Mouse (Mus musculus): Measurements from ENCODE around the gene Numa1. TPM values are rescaled to one million over a fixed set of nuclear protein-coding genes. Genes with fewer than 3 reads are reported as not detected.
"Not testable (repeated sequence)": the region's sequence is repeated elsewhere in the genome, so short reads cannot be mapped to it uniquely, and the experiment has no call there.

Numa1 gene
- polyA plus RNA-seq, 1 experiment from 2014 or later = 30.1 TPM

DNA sequence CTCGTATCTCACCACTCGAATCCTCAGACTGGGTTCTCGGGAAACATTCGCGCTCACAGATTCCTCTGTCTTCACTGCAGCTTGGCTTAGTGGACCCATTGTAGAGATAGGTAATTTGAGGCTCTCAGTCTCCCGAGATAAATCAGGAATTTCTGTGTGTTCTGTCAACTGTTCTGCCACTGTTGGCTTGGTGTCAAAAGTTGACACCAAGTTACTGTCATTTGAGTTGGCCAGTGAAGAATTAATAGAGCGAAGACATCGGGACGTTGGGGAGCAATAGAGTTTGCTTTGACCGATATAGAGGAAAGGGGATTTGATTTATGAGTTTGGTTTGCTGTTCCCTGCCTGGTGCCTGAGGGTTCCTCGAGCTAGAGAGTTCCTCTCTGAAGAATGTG, 27.6 kb upstream of the Numa1 start, which contains the start of gene Tomt:
Gene Tomt (minus strand): TSS at position 73 of the 395 bp plus-strand sequence.
- WGBS (ENCODE audit: insufficient replicate concordance) = 5% methylated on average over 11 of the region's 11 CpGs
- ATAC-seq (ENCODE audit: insufficient read depth) = no peak
- no peaks in the 10 kb centered on the region for H3K27me3 ChIP-seq
- peaks cover 24% of the 10 kb centered on the region for H3K36me3 ChIP-seq (replicated peaks)
- H3K9me3 ChIP-seq (replicated peaks) = no peaks in the 10 kb centered on the region
- peak within 1 kb of the TSS; percentile 86 for H3K4me2 ChIP-seq
- H3K27ac ChIP-seq (replicated peaks) = peak within 1 kb of the TSS; percentile 94
- H3K4me1 ChIP-seq (replicated peaks) = peaks cover 36% of the 10 kb centered on the region
- H3K9ac ChIP-seq = peak within 1 kb of the TSS; percentile 89
- H3K4me3 ChIP-seq (replicated peaks) = peak within 1 kb of the TSS; percentile 83

DNA sequence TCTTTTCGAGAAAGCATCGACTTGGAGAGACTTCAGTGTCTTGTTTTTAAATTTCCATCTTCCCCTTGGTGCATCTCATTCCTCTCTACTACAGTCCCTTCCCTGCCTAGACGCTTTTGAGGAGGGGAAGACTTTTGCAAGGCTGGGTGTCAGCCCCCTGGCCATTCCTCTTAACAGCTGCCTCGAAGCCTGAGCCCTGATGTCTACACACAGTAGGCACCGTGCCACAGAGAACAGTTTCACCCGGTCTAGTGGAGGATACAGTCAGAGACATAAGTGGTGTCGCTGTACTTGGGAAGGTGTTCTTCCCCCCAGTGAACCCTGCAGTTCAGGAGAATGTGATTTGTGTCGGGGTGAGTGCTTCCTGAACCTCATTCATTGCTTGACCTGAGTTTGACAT, 27.2 kb upstream of the Numa1 start:
- ATAC-seq (ENCODE audit: insufficient read depth) = no peak
- peaks cover 28% of the 10 kb centered on the region for H3K36me3 ChIP-seq (replicated peaks)
- WGBS (ENCODE audit: insufficient replicate concordance) = 25% methylated on average over 8 of the region's 8 CpGs
- peaks cover 36% of the 10 kb centered on the region for H3K4me1 ChIP-seq (replicated peaks)
- H3K9ac ChIP-seq = peak overlapping the region; percentile 89
- no peaks in the 10 kb centered on the region for H3K27me3 ChIP-seq
- no peaks in the 10 kb centered on the region for H3K9me3 ChIP-seq (replicated peaks)
- H3K4me2 ChIP-seq = peak overlapping the region; percentile 86
- peak overlapping the region; percentile 83 for H3K4me3 ChIP-seq (replicated peaks)
- H3K27ac ChIP-seq (replicated peaks) = peak overlapping the region; percentile 94

- no peak for ATAC-seq (ENCODE audit: insufficient read depth)
- H3K9ac ChIP-seq = no peak overlapping the region
- H3K27me3 ChIP-seq = no peaks in the 10 kb centered on the region
- no peak overlapping the region for H3K4me3 ChIP-seq (replicated peaks)
- 34% methylated on average over 4 of the region's 4 CpGs for WGBS (ENCODE audit: insufficient replicate concordance)
- peaks cover 38% of the 10 kb centered on the region for H3K36me3 ChIP-seq (replicated peaks)
- H3K4me2 ChIP-seq = peak overlapping the region; percentile 35; the same call in 1 of the 2 replicates
- H3K27ac ChIP-seq (replicated peaks) = peak overlapping the region; percentile 42
- no peaks in the 10 kb centered on the region for H3K9me3 ChIP-seq (replicated peaks)
- peaks cover 36% of the 10 kb centered on the region for H3K4me1 ChIP-seq (replicated peaks)
These were observed 25.5 kb upstream of the Numa1 start for GRCm38 (mm10) chr7:101908367-101908766.

DNA sequence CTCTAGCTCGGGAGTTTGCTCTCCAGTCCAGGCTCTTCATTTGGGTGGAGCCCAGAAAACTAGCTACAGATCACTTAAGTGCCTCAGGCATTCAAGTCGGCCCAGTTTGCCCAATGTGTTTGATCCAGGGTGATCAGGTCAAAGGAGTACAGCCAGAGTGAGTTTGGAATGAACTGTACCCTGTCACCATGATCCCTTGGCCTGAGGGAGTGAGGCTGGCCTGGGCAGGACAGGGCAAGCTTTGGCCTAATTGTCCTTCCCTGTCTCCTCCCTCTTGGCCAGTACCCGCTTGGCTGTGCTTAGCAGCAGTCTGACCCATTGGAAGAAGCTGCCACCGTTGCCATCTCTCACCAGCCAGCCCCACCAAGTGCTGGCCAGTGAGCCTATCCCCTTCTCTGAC, 23.8 kb upstream of the Numa1 start:
- 72% methylated on average over 4 of the region's 4 CpGs for WGBS (ENCODE audit: insufficient replicate concordance)
- no peak for ATAC-seq (ENCODE audit: insufficient read depth)

DNA sequence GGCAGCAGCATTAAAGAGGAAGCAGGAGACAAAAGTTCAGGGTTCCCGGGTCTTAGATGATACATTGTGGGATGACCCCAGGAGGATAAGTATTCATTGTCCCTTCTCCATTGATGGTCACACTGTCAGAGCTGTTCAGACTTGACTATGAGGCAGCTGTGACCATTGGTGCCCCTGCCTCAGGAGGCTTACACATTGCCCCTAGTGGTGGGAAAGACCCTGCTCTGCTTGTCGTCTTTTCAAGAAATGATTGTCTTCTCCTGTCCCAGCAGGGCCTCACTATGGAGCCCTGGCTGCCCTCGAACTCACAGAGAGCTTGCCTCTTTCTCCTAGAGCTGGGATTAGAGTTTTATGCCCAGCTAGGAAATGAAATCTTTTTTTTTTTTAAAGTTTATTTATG, 21.9 kb upstream of the Numa1 start:
- Histone ChIP-seq H3K4me3 (replicated peaks) (no peak overlapping the region), H3K9me3 (replicated peaks) (no peaks in the 10 kb centered on the region), H3K27ac (replicated peaks) (no peak overlapping the region), H3K36me3 (replicated peaks) (peaks cover 51% of the 10 kb centered on the region), H3K9ac (no peak overlapping the region), H3K4me2 (no peak overlapping the region), H3K4me1 (replicated peaks) (peaks cover 21% of the 10 kb centered on the region), H3K27me3 (no peaks in the 10 kb centered on the region)
- no peak for ATAC-seq (ENCODE audit: insufficient read depth)
- 61% methylated on average over 3 of the region's 3 CpGs for WGBS (ENCODE audit: insufficient replicate concordance)

More for the DNA sequence above, 23.8 kb upstream of the Numa1 start:
- Histone ChIP-seq H3K27ac (replicated peaks) (no peak overlapping the region), H3K9ac (no peak overlapping the region), H3K36me3 (replicated peaks) (peaks cover 51% of the 10 kb centered on the region), H3K9me3 (replicated peaks) (no peaks in the 10 kb centered on the region), H3K4me2 (no peak overlapping the region), H3K4me1 (replicated peaks) (peaks cover 30% of the 10 kb centered on the region), H3K27me3 (no peaks in the 10 kb centered on the region), H3K4me3 (replicated peaks) (no peak overlapping the region)

- Histone ChIP-seq H3K27me3 (no peaks in the 10 kb centered on the region), H3K9ac (no peak overlapping the region), H3K9me3 (replicated peaks) (no peaks in the 10 kb centered on the region), H3K4me2 (no peak overlapping the region), H3K36me3 (replicated peaks) (peaks cover 16% of the 10 kb centered on the region), H3K4me3 (replicated peaks) (no peak overlapping the region), H3K4me1 (replicated peaks) (no peaks in the 10 kb centered on the region), H3K27ac (replicated peaks) (no peak overlapping the region)
- 16% methylated on average over 1 of the region's 1 CpGs for WGBS (ENCODE audit: insufficient replicate concordance)
- no peak for ATAC-seq (ENCODE audit: insufficient read depth)
These were observed 15.8 kb upstream of the Numa1 start for GRCm38 (mm10) chr7:101918071-101918470.

GRCm38 (mm10) chr7:101925892-101926291, 8.0 kb upstream of the Numa1 start:
- not testable (repeated sequence) for H3K4me2 ChIP-seq; H3K27me3 ChIP-seq; H3K4me1 ChIP-seq (replicated peaks); H3K4me3 ChIP-seq (replicated peaks); H3K9ac ChIP-seq; H3K36me3 ChIP-seq (replicated peaks); H3K27ac ChIP-seq (replicated peaks); H3K9me3 ChIP-seq (replicated peaks); ATAC-seq (ENCODE audit: insufficient read depth)

GRCm38 (mm10) chr7:101928093-101928492, 5.8 kb upstream of the Numa1 start:
- no peaks in the 10 kb centered on the region for H3K36me3 ChIP-seq (replicated peaks)
- H3K4me1 ChIP-seq (replicated peaks) = peaks cover 14% of the 10 kb centered on the region
- no peak overlapping the region for H3K9ac ChIP-seq
- 68% methylated on average over 3 of the region's 3 CpGs for WGBS (ENCODE audit: insufficient replicate concordance)
- H3K4me3 ChIP-seq (replicated peaks) = no peak overlapping the region
- H3K27me3 ChIP-seq = no peaks in the 10 kb centered on the region
- H3K27ac ChIP-seq (replicated peaks) = no peak overlapping the region
- H3K4me2 ChIP-seq = no peak overlapping the region
- no peaks in the 10 kb centered on the region for H3K9me3 ChIP-seq (replicated peaks)
- ATAC-seq (ENCODE audit: insufficient read depth) = no peak

DNA sequence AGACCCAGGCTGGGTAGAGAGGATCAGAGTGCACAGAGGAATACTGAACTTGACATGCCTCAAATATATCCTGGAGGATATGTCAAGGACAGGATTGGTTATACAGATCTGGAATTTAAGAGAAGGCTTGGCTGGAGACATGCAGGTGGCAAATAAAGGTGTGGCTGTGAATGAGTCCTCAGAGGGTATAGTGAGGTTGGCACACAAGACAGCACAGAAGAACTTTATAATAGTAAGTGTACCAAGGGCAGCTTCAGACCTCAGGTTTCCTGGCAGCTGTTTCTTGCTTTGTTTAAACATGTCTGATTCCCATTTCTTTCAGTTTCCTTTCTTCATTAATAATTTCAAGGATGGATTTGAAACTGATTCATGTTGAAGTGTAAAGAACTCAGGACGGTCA, 1.4 kb upstream of the Numa1 start:
- WGBS (ENCODE audit: insufficient replicate concordance) = 68% methylated on average over 1 of the region's 1 CpGs
- Histone ChIP-seq H3K4me2 (peak overlapping the region; percentile 84), H3K9me3 (replicated peaks) (no peaks in the 10 kb centered on the region), H3K27me3 (no peaks in the 10 kb centered on the region), H3K27ac (replicated peaks) (0 out of 2 replicates have a peak overlapping the region, but pooled peaks have one; percentile 95), H3K4me3 (replicated peaks) (peak overlapping the region; percentile 94; the same call in 1 of the 2 replicates), H3K9ac (no peak overlapping the region), H3K4me1 (replicated peaks) (peaks cover 41% of the 10 kb centered on the region), H3K36me3 (replicated peaks) (peaks cover 14% of the 10 kb centered on the region)
- no peak for ATAC-seq (ENCODE audit: insufficient read depth)

DNA sequence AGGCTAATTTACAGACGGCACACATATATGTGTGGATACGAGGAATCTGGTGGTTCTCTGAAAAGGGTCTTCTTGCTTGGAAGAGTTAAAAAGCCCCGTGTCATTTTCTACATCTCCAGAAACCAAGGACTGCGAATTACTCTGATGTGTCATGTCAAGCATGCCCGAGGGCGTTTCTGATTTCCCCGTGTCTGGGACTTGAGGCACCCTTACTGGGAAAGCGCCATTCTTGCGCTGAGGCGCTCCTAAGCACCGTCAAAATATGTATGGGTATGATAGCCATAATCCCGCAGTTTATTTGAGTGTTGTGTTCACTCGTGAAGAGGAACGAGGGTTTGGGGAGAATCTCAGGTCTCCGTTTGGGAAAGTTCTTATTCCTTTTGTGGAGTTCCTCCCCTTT, 611 bp upstream of the Numa1 start:
- peak overlapping the region; percentile 95 for H3K27ac ChIP-seq (replicated peaks)
- WGBS (ENCODE audit: insufficient replicate concordance) = 3% methylated on average over 15 of the region's 15 CpGs
- H3K9me3 ChIP-seq (replicated peaks) = no peaks in the 10 kb centered on the region
- H3K36me3 ChIP-seq (replicated peaks) = peaks cover 19% of the 10 kb centered on the region
- ATAC-seq (ENCODE audit: insufficient read depth) = peak; percentile 45
- H3K4me3 ChIP-seq (replicated peaks) = peak overlapping the region; percentile 94
- H3K9ac ChIP-seq = peak overlapping the region; percentile 91
- H3K4me2 ChIP-seq = peak overlapping the region; percentile 84
- H3K4me1 ChIP-seq (replicated peaks) = peaks cover 45% of the 10 kb centered on the region
- H3K27me3 ChIP-seq = no peaks in the 10 kb centered on the region

DNA sequence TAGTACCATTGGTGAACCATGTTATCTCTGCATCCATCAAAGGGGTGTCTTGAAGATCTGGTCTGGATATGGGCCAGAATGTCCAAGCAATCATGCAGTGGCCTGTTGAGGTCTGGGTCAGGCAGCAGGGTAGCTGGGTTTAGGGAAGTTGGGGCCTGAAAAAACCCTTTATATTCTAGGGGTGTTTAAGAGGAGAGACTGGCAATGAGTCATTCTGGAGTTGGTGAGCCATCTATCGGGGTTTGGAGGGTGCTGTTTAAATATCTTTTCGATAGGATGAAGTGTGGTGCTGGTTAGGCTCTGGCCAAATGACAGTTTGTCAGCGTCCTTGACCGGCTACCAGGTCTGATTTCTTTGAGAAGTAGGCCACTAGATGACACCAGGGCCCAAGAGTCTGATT, 2.0 kb downstream of the Numa1 start:
- Histone ChIP-seq H3K4me3 (replicated peaks) (peak overlapping the region; percentile 94), H3K27me3 (no peaks in the 10 kb centered on the region), H3K27ac (replicated peaks) (peak overlapping the region; percentile 45; the same call in 1 of the 2 replicates), H3K4me1 (replicated peaks) (peaks cover 53% of the 10 kb centered on the region), H3K4me2 (peak overlapping the region; percentile 84), H3K9ac (peak overlapping the region; percentile 91), H3K36me3 (replicated peaks) (peaks cover 38% of the 10 kb centered on the region), H3K9me3 (replicated peaks) (no peaks in the 10 kb centered on the region)
- WGBS (ENCODE audit: insufficient replicate concordance) = 81% methylated on average over 4 of the region's 4 CpGs
- no peak for ATAC-seq (ENCODE audit: insufficient read depth)

DNA sequence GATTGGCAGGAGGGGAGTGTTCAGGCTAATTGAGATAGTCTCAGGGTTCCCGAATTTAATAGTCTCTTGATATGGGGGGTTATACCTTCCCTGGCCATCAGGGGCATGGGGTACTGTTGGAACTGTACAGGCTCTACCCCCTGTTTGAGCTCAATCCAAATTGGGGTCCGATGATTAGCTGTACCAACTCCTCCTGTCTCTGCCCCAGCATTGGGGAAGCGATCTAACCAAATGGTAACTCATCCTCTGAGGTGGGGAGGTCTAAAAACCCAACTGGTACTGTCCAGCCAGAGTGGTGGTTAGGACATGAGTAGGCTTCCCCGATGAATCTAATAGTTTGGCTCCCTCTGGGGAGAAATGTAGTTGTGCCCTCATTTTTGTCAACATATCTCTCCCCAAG, 3.1 kb downstream of the Numa1 start:
- H3K4me2 ChIP-seq = no peak overlapping the region
- H3K4me3 ChIP-seq (replicated peaks) = no peak overlapping the region
- H3K36me3 ChIP-seq (replicated peaks) = peaks cover 42% of the 10 kb centered on the region
- H3K4me1 ChIP-seq (replicated peaks) = peaks cover 63% of the 10 kb centered on the region
- no peak overlapping the region for H3K9ac ChIP-seq
- H3K9me3 ChIP-seq (replicated peaks) = no peaks in the 10 kb centered on the region
- no peaks in the 10 kb centered on the region for H3K27me3 ChIP-seq
- no peak overlapping the region for H3K27ac ChIP-seq (replicated peaks)
- 86% methylated on average over 4 of the region's 4 CpGs for WGBS (ENCODE audit: insufficient replicate concordance)
- ATAC-seq (ENCODE audit: insufficient read depth) = no peak
